Mouse (Mus musculus): ENCODE measurements around the gene Vsig2.

DNA sequence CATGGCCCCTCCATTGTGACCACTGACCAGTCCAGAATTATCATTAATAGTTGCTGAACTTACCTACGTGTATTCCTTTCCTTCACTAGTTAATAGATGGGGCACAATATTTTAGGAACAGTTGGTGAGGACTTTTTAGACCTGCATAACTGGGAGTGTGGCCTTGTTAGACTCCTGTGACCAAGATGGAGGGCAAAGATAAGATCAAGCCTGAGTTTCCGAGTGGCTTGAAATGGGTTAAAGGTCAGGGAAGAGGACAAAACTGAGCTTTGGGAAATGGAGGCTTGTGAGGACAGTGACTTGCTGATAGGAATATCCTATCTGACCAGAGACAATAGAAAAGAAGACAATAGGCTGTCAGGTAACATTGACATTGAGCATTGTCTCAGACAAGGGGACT is 13.6 kb upstream of the Vsig2 start:
- TF ChIP-seq POLR2A (IDR thresholded peaks at IDR 0.05; ENCODE audit: borderline replicate concordance, insufficient read depth, low read length) (no peak), CTCF (IDR thresholded peaks at IDR 0.05; ENCODE audit: borderline replicate concordance, insufficient read depth, low read depth, low read length) (no peak)
